Mouse (Mus musculus) G1E (cell line): ENCODE measurements around the gene Papln. TPM values are rescaled to one million over a fixed set of nuclear protein-coding genes. Genes with fewer than 3 reads are reported as not detected.
A peak's percentile ranks its signal among the peaks of the same experiment; 100 is the strongest.

ENCODE experiments used
- ATAC-seq: 2 replicates; pipeline ENCODE4 v1.8.0; 2016; ENCODE audit warnings: mild to moderate bottlenecking; ENCODE audit not compliant: insufficient number of reproducible peaks, poor library complexity, low FRiP score, severe bottlenecking; ENCODE audit errors: extremely low read depth
- DNase-seq: peaks from one replicate; pipeline ENCODE4 v3.0.0; 2012; ENCODE audit warnings: low spot score
- H3K27me3 ChIP-seq: 2 replicates; pipeline ENCODE4 v1.6.1; 2012; ENCODE audit warnings: mild to moderate bottlenecking, low read length, inconsistent platforms; ENCODE audit not compliant: insufficient read depth
- H3K36me3 ChIP-seq: replicated peaks from 2 replicates; pipeline ENCODE3; 2012; ENCODE audit warnings: mild to moderate bottlenecking, inconsistent platforms
- H3K4me1 ChIP-seq: 2 replicates; pipeline ENCODE4 v1.6.1; 2012; ENCODE audit warnings: low read depth, low read length, inconsistent platforms, mixed read lengths; ENCODE audit not compliant: insufficient read depth
- H3K4me3 ChIP-seq: 2 replicates; pipeline ENCODE4 v1.5.1; 2012; ENCODE audit warnings: low read depth, mild to moderate bottlenecking, inconsistent platforms, low read length, moderate library complexity, mixed read lengths
- H3K9me3 ChIP-seq: replicated peaks from 2 replicates; pipeline ENCODE4 v1.6.1; 2012; ENCODE audit warnings: inconsistent platforms
- CTCF ChIP-seq: IDR thresholded peaks from 2 replicates; pipeline ENCODE4 v1.5.1; 2012; ENCODE audit warnings: low read depth, low read length, inconsistent platforms, mixed read lengths
- GATA1 ChIP-seq: IDR thresholded peaks from 2 replicates; pipeline ENCODE4 v1.6.1; 2012; ENCODE audit warnings: borderline replicate concordance, low read length, inconsistent platforms, mixed read lengths
- GATA2 ChIP-seq: IDR thresholded peaks from 2 replicates; pipeline ENCODE4 v1.6.1; 2012; ENCODE audit warnings: low read depth, low read length, inconsistent platforms, borderline replicate concordance
- POLR2AphosphoS5 ChIP-seq: IDR thresholded peaks from 2 replicates; pipeline ENCODE4 v1.6.1; 2012; ENCODE audit warnings: low read depth, low read length, inconsistent platforms; ENCODE audit not compliant: insufficient replicate concordance
- TAL1 ChIP-seq: conservative IDR thresholded peaks from 2 replicates; pipeline ENCODE4 v1.6.1; 2012; ENCODE audit warnings: low read depth, low read length, inconsistent platforms, mixed read lengths
- polyA plus RNA-seq: library from polyadenylated mRNA; stranded (reverse); fragments of >175 nt; gene quantifications from 2 replicates; pipeline ENCODE4 v1.2.3, GENCODE M21; 2012
- total RNA-seq, 2 experiments: library from RNA; stranded (forward) in 1 of 2; stranded (reverse) in 1 of 2; fragments of 200-1000 nt in 1 of 2; fragments of >200 nt in 1 of 2; fragmentation: Nextera tagmentation in 1 of 2; gene quantifications; 2 replicates each; pipeline ENCODE4 v1.2.3; 2014 to 2017

The Papln gene
- total and polyA plus RNA-seq, 3 experiments: 0.03 to 0.05 TPM; not detected in 1

- H3K4me1 ChIP-seq: peaks cover 11% of the 10 kb centered on the region
- no peak overlapping the region; the same call in 1 of the 2 replicates for H3K4me3 ChIP-seq
- H3K36me3 ChIP-seq: no peaks in the 10 kb centered on the region
- no peaks in the 10 kb centered on the region for H3K9me3 ChIP-seq
- ATAC-seq (no peak), DNase-seq (no peak)
- H3K27me3 ChIP-seq: peaks cover 64% of the 10 kb centered on the region
- TF ChIP-seq POLR2AphosphoS5 (no peak), TAL1 (no peak), GATA1 (no peak), GATA2 (no peak), CTCF (no peak)
These were observed 571 bp downstream of the Papln start for GRCm38 (mm10) chr12:83764044-83764365.

- Histone ChIP-seq H3K36me3 (no peaks in the 10 kb centered on the region), H3K4me3 (no peak overlapping the region), H3K27me3 (peaks cover 66% of the 10 kb centered on the region), H3K9me3 (no peaks in the 10 kb centered on the region), H3K4me1 (peaks cover 11% of the 10 kb centered on the region)
- TF ChIP-seq GATA1 (no peak), GATA2 (no peak), POLR2AphosphoS5 (no peak), TAL1 (no peak), CTCF (no peak)
- DNase-seq (no peak), ATAC-seq (no peak)
These were observed 1.1 kb downstream of the Papln start for GRCm38 (mm10) chr12:83764519-83764918.

GRCm38 (mm10) chr12:83765965-83766603, 2.6 kb downstream of the Papln start:
- no peaks in the 10 kb centered on the region for H3K9me3 ChIP-seq
- ATAC-seq: no peak
- peaks cover 71% of the 10 kb centered on the region for H3K27me3 ChIP-seq
- DNase-seq: no peak
- H3K4me3 ChIP-seq: no peak overlapping the region
- peaks cover 11% of the 10 kb centered on the region for H3K4me1 ChIP-seq
- no peaks in the 10 kb centered on the region for H3K36me3 ChIP-seq
- TF ChIP-seq GATA1 (no peak), CTCF (no peak), GATA2 (no peak), TAL1 (no peak), POLR2AphosphoS5 (no peak)

GRCm38 (mm10) chr12:83767833-83768232, 4.4 kb downstream of the Papln start:
- Histone ChIP-seq H3K9me3 (no peaks in the 10 kb centered on the region), H3K4me1 (peaks cover 11% of the 10 kb centered on the region), H3K4me3 (no peak overlapping the region), H3K27me3 (peaks cover 63% of the 10 kb centered on the region), H3K36me3 (peaks cover 3% of the 10 kb centered on the region)
- TF ChIP-seq TAL1 (no peak), POLR2AphosphoS5 (no peak), GATA2 (no peak), GATA1 (no peak), CTCF (no peak)
- no peak for DNase-seq
- ATAC-seq: no peak

- H3K4me3 ChIP-seq: no peak overlapping the region
- no peak for TF ChIP-seq TAL1
- TF ChIP-seq CTCF: no peak
- no peak for TF ChIP-seq POLR2AphosphoS5
- TF ChIP-seq GATA2: no peak
- no peak for TF ChIP-seq GATA1
- peaks cover 10% of the 10 kb centered on the region for H3K4me1 ChIP-seq
- peaks cover 64% of the 10 kb centered on the region for H3K27me3 ChIP-seq
- no peaks in the 10 kb centered on the region for H3K9me3 ChIP-seq
- peaks cover 6% of the 10 kb centered on the region for H3K36me3 ChIP-seq
- ATAC-seq (no peak), DNase-seq (no peak)
These were observed 4.9 kb downstream of the Papln start for GRCm38 (mm10) chr12:83768235-83768899.

GRCm38 (mm10) chr12:83770418-83771256, 7.2 kb downstream of the Papln start:
- ATAC-seq (no peak), DNase-seq (peak; percentile 68)
- Histone ChIP-seq H3K4me3 (no peak overlapping the region), H3K36me3 (peaks cover 15% of the 10 kb centered on the region), H3K4me1 (peaks cover 2% of the 10 kb centered on the region; the same call in 1 of the 2 replicates), H3K9me3 (no peaks in the 10 kb centered on the region), H3K27me3 (peaks cover 72% of the 10 kb centered on the region)
- TF ChIP-seq CTCF (peak; percentile 56), TAL1 (no peak)
